Mouse (Mus musculus): Measurements from ENCODE around the gene Fndc7.

DNA sequence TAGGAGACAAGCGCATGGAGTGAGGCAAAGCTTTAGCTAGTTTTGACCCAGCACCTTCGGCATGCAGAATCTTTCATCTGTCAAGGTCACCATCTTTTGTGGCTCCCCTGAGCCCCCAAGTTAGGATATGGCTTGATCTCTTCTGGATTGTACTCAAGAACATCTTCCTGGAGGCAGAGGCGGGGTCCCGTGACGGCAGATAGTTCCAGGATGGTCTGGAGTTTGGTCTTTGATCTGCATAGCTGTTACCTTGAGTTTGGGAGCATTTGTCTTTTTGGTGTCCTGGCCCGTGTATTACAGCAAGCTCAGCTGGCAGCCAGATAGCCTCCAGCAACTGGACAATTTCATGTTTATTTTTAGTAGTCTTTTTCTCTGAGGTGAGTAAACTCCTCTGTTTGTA, 45.8 kb downstream of the Fndc7 start:
- TF ChIP-seq CTCF (IDR thresholded peaks at IDR 0.05; ENCODE audit: control insufficient read depth, insufficient read depth, low read length) (no peak), POLR2A (IDR thresholded peaks at IDR 0.05; ENCODE audit: borderline replicate concordance, control insufficient read depth, low read depth, low read length) (no peak)

Measured in bone marrow, adult 2 months (tissue).